Mouse (Mus musculus) cerebellum, adult 2 months (tissue): ENCODE measurements around the gene Lsamp. TPM values are rescaled to one million over a fixed set of nuclear protein-coding genes. Genes with fewer than 3 reads are reported as not detected.

Experiments used
- DNase-seq, 2 experiments: peaks; one replicate each; pipeline ENCODE4 v3.0.0; 2021
- H3K27ac ChIP-seq: fragments of 200-500 bp; 2 replicates; pipeline ENCODE4 v1.5.1; 2012; ENCODE audit warnings: low read length, control low read depth, inconsistent platforms; ENCODE audit not compliant: insufficient read depth
- H3K27me3 ChIP-seq: fragments of 200-500 bp; 2 replicates; pipeline ENCODE4 v1.6.1; 2012; ENCODE audit warnings: inconsistent platforms, mild to moderate bottlenecking, low read length, moderate library complexity; ENCODE audit not compliant: control insufficient read depth, insufficient read depth
- H3K4me1 ChIP-seq: fragments of 200-500 bp; 2 replicates; pipeline ENCODE4 v1.6.1; 2011; ENCODE audit warnings: low read length; ENCODE audit not compliant: control insufficient read depth, insufficient read depth
- H3K4me3 ChIP-seq: fragments of 200-500 bp; replicated peaks from 2 replicates; pipeline ENCODE3; 2011; ENCODE audit warnings: mild to moderate bottlenecking, low read depth, low read length, control low read depth; ENCODE audit not compliant: insufficient read depth
- CTCF ChIP-seq: fragments of 200-500 bp; IDR thresholded peaks from 2 replicates; pipeline ENCODE4 v1.5.1; 2011; ENCODE audit warnings: low read depth, mild to moderate bottlenecking, control low read depth, low read length, moderate library complexity, borderline replicate concordance; ENCODE audit not compliant: insufficient read depth
- POLR2A ChIP-seq: fragments of 200-500 bp; IDR thresholded peaks from 2 replicates; pipeline ENCODE4 v1.6.1; 2011; ENCODE audit warnings: low read length, control low read depth, borderline replicate concordance; ENCODE audit not compliant: insufficient read depth
- WGBS: fragments of 180-500 bp; shearing (Covaris S2); methylation state at CpG from one replicate; pipeline ENCODE4 v1.1.7; 2018; 5-methylcytosine and 5-hydroxymethylcytosine counted together
- polyA plus RNA-seq: library from polyadenylated mRNA; depleted of rRNA; stranded (reverse); fragments of >200 nt; gene quantifications from 2 replicates; pipeline ENCODE4 v1.2.3, GENCODE M21; 2012

Lsamp gene
- polyA plus RNA-seq, 1 experiment: 143 TPM

- Histone ChIP-seq H3K27me3 (no peaks in the 10 kb centered on the region), H3K4me3 (no peak overlapping the region), H3K4me1 (peaks cover 2% of the 10 kb centered on the region; the same call in 1 of the 2 replicates), H3K27ac (no peak overlapping the region)
- TF ChIP-seq CTCF (no peak), POLR2A (no peak)
- no peak for DNase-seq
- 74% methylated on average over 2 of the region's 2 CpGs for WGBS
Observed at GRCm38 (mm10) chr16:41633898-41634297, 1649.7 kb downstream of the Lsamp start.

DNA sequence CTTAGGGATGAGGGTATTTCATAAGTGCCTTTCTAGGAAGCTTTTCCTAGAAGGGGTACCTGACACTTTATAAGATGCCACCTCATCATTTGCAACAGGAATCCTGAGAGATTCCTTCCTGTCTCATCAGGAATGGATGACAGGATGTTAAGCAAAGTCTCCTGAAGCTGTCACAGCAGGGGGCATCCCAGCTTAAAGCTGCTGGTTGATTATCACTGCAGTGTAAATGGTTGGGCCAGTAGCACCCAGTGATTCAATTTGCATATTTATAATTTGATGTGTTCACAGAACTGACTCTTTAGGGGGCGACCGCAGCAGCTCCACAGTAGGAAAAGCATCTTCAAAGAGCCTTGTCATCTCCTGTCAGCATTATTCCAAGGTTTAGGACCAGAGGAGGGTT is 1656.7 kb downstream of the Lsamp start:
- WGBS: 72% methylated on average over 2 of the region's 2 CpGs
- H3K4me3 ChIP-seq: no peak overlapping the region
- peak in 1 of 2 experiments; percentile 12 for DNase-seq
- no peak overlapping the region for H3K27ac ChIP-seq
- 0 out of 2 replicates have a peak, but pooled peaks cover 3% of the 10 kb centered on the region for H3K4me1 ChIP-seq
- H3K27me3 ChIP-seq: no peaks in the 10 kb centered on the region
- TF ChIP-seq POLR2A (no peak), CTCF (no peak)

- WGBS: 13% methylated on average over 2 of the region's 2 CpGs
- Histone ChIP-seq H3K27me3 (no peaks in the 10 kb centered on the region), H3K4me1 (peaks cover 13% of the 10 kb centered on the region; the same call in 1 of the 2 replicates), H3K27ac (no peak overlapping the region; the same call in 1 of the 2 replicates), H3K4me3 (no peak overlapping the region)
- DNase-seq: peak; percentile 70 to 85
- TF ChIP-seq POLR2A: no peak
Observed at GRCm38 (mm10) chr16:41653261-41653660, 1669.1 kb downstream of the Lsamp start.

- DNase-seq: peak; percentile 55 to 82
- peak overlapping the region; percentile 67 for H3K27ac ChIP-seq
- no peak overlapping the region for H3K4me3 ChIP-seq
- H3K4me1 ChIP-seq: peaks cover 21% of the 10 kb centered on the region; the same call in 1 of the 2 replicates
- H3K27me3 ChIP-seq: no peaks in the 10 kb centered on the region
- TF ChIP-seq POLR2A (no peak), CTCF (no peak)
- WGBS: 12% methylated on average over 2 of the region's 2 CpGs
Observed at GRCm38 (mm10) chr16:41674316-41675038, 1690.3 kb downstream of the Lsamp start.

- Histone ChIP-seq H3K4me3 (no peak overlapping the region), H3K27me3 (no peaks in the 10 kb centered on the region), H3K27ac (peak overlapping the region; percentile 82; the same call in 1 of the 2 replicates), H3K4me1 (peaks cover 21% of the 10 kb centered on the region; the same call in 1 of the 2 replicates)
- TF ChIP-seq POLR2A (no peak), CTCF (no peak)
- peak; percentile 72 to 91 for DNase-seq
- WGBS: 11% methylated on average over 3 of the region's 3 CpGs
Observed at GRCm38 (mm10) chr16:41675774-41676173, 1691.6 kb downstream of the Lsamp start.

- no peaks in the 10 kb centered on the region; the same call in 1 of the 2 replicates for H3K27me3 ChIP-seq
- H3K27ac ChIP-seq: no peak overlapping the region
- no peak for DNase-seq
- TF ChIP-seq CTCF (peak; percentile 27; the same call in 1 of the 2 replicates), POLR2A (no peak)
- H3K4me1 ChIP-seq: peaks cover 6% of the 10 kb centered on the region; the same call in 1 of the 2 replicates
- no peak overlapping the region for H3K4me3 ChIP-seq
Observed at GRCm38 (mm10) chr16:41692435-41692834, 1708.3 kb downstream of the Lsamp start.

DNA sequence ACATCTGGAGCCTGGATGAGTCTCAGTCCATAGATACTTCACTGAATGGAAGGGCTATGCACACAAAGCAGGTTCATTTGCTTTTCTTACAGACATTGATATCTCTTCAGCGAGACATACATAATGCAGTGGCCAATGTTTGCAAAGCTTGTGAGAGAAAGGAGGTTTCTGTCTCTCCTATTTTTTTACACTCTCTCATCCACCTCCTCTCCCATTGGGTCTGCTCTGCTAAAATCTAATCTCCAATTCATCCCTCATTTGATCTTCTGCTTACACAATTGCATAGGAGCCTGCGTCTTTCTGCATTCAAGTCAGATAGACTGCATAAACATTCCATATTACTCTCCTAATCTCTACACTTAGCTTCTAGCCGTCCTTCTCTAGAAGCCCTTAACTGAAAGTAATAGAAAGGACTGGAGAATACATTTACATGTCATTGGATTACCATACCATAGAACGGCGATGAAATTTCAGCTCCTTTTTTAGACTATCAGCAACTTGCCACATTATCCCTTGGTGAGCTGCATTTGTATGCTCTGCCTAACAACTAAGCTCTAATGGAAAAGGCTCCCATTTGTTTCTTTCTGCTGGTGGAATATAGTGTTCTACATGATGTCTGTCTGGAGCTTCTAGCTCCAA is 1717.7 kb downstream of the Lsamp start:
- DNase-seq: no peak
- Histone ChIP-seq H3K4me3 (no peak overlapping the region), H3K4me1 (no peaks in the 10 kb centered on the region; the same call in 1 of the 2 replicates), H3K27me3 (no peaks in the 10 kb centered on the region), H3K27ac (no peak overlapping the region)
- TF ChIP-seq CTCF (no peak), POLR2A (no peak)
- 95% methylated on average over 5 of the region's 5 CpGs for WGBS
